Mouse (Mus musculus) liver (tissue): ENCODE results near the gene Myct1.

Experiments used
- DNase-seq: peaks from one replicate; pipeline ENCODE4 v3.0.0-alpha.2; 2020; ENCODE audit warnings: mixed read lengths

Myct1 gene

DNA sequence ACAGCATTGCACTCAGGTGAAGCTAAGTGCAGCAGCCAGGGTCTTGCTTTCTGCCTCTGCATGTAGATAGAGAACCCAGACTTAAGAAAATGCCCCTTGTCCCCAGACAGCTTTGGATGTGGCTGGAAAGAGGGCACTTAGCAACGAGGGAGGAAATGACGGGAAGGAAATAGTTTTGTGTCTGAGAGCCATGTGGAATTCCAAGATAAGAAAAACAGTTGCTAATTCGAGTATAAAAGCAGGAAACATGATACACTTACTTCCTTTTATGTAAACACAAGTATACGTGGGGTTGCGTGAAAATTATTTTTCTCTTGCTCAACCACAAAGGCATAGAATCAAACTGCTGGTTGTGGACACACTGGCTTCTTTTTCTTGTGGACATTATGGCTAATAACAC lies at the start of gene Myct1:
Myct1 (plus strand) TSS at position 312 of the 400 bp plus-strand sequence.
- no peak for DNase-seq

DNA sequence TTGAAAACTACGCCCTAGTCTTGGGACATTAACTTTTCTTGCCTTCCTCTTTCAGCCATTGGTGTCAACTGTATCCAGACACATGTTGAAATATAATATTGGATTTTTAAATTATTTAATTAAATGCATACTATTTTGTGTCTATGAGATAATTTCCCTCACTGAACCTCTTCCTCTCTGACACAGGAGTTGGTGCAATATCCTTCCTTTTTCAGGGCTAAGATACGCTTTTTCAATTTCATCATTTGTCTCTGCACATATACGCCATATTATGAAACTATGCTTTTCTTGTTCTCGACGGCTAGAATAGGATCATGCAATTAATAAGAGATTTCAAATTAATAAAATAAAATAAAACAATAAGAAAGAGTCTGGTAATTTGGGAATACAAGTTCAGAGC lies 47.1 kb upstream of the Myct1 start:
- DNase-seq = no peak

DNA sequence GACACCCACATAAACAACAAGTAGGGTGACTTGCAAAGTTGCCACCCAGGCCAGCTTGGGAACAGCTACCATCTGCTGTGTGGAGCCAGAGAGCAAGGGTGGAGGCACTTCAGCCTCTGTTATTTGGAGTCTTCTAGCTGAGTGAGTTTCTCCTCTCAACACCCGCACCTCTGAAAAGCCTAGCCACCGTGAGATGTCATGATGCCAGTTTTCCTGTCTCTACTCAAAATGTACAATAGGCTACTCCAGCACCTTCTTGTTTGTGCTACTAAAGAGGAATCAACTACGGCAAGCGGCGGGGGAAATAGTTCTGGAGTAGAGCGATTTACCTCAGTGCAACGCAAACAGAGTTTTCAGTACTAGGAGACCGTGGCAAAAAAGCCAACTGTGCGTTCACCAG lies 45.8 kb upstream of the Myct1 start:
- no peak for DNase-seq

DNA sequence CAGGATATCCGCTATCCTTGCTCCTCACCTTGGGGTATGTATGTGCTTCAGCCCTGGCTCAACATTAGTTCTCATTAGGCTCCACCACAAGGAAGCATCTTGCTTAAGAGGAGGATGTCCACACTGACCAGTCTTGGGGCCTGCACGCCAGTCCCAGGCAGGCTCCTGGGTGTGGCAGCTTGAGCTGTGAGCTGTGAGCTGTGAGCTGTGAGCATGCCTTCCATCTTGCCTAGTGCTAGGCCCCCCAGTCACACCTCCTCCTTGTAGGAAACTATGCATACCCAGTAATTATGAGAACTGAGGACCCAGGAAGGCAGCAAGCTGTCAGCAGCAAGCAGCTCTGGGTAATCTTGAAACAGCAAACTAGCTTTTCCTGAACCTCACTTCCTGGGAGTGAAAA lies 44.9 kb upstream of the Myct1 start:
- DNase-seq = no peak

DNA sequence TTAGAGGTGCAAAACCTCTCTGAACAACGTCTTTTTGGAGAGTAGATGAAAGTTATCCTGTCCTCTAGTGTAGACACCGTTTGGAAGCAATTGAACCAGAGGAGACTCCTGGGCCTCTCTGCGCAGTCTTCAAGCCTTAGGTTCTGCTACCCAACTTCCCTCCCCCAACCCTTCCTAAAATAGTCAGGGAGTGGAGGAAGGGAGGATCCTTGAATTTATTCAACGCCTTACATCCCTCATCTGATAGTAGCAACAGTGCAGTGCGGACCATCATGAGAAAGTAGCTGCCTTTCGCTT lies 43.8 kb upstream of the Myct1 start:
- no peak for DNase-seq

DNA sequence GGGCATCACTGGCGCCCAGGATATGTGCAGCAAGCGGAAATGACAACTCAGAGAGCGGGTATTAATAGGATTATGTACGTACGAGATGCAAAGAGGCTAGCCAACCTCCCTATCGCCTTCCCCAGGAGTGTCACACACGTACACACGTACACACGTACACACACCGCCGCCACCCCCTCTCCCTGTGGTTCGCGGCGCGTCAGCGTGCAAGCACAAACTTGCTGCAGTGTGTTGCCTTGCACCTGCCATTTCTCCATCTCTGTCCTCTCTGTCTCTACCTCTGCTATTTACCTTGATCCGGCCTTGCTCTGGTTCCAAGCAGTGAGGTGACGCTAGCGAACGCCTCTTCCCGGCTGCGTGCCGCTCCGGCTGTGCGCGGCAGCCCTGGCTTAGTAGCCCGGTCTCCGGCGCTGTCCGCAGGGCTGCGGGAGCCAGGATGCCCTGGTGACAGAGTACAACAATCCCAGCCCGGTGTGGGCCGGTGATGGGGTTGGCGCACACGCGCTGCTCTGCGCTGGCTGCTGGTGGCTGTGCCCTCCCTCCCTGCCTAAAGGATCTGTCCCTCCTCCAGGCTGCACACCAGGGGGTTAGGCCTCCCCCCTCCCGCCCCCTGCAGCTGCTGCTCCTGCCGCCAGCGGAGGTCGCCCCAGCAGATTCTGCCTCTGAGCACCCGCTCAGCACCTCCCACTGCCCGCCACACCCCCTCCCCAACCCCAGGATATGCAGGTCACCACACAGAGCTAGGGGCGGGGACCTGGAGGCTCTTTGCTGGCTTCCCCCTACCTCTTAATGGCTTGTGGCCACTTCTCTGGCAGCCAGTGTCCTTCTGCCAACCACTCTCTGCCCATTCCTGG lies 43.2 kb upstream of the Myct1 start:
- peak; percentile 57 for DNase-seq

DNA sequence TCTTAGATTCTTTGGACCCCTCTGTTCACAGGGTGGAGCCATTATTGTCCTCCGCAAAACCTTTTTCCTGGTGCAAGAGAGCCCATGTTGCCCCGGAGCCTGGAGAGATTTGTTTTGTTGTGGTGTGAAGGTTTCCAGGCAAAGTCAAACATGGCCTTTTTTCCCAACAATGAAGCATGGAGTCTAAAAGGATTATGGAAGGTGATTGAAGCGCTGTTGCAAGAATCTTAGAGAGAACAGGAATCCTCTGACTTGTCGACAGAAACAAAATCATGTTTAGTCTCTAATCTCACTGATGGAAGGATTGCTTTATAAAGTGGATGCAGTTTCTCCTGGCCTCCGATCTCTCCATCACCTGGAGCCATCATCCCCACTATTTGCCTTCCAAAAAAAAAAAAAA lies 42.2 kb upstream of the Myct1 start, which contains the start of gene Syne1:
Syne1 (minus strand) TSS at position 101 of the 400 bp plus-strand sequence.
- no peak for DNase-seq

DNA sequence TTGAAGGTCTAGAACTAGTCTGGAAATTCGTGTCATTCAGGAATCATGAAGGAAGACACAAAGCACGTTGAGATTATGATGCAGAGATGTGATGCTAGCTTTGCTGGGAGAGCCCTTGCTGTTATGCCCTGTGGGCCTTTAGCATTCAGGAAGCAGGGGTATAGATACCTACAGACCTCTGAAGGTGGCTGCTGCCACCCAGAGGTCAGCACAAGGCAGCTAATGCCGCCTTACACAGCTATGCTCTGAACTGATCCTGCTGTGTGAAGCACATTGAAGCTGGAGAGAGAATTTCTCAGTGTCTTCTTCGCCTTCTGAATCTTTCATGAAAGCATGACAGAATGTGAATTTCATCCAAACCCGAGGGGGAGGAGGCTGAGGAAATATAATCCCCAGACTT lies 38.6 kb upstream of the Myct1 start:
- DNase-seq = no peak

DNA sequence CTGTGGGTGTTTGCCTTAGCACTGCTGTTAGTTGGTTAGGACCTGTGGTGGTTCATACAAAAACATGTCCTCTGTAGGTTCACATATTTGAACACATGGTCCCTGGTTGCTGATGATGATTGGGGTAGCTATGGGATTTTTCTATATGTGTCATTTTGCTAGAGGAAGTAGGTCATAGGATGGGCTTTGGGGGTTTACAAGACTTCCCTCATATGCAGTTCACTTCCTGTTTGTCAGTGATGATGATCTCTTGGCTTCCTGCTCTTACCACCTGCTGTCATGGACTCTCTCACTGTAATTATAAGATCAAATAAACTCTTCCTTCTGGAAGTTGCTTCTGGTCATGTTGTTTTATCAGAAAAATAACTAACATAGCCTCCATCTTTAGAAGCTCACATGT lies 34.8 kb upstream of the Myct1 start:
- no peak for DNase-seq

DNA sequence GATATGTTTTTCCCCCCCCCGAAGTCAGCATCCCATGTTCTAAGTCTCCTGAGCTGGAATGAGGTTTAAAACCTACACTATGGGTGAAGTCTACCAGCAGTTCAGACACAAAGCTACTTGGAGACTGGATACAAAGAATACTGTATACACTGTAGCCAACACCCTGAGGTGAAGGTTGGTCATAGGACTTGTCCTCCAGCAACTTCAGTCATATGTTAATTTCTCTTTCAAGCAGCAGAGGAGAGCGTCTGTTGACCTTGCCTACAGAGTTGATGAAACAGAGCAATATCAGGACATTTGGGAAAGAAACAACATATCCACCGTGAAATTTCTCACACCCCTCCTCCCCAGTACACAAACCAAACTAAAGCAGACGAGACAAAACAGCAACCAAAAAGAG lies 33.0 kb upstream of the Myct1 start:
- no peak for DNase-seq

DNA sequence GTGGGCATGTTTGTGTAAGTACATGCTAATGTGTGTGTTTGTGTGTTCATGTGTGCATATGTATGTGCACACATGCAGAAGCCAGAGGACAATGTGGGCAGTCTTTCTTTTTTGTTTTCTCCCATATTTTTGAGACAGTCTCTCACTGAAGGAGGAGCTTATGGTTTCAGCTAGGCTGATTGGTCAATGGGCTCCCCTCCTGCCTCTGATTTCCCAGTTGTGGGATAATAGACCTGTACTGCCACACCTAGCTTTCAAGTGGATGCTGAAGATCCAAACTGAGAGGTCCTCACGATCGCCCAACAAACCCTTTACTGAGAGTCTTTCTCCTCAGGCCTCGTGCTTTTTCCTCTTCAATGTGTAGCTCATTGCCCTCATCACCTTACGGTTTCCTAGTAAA lies 31.9 kb upstream of the Myct1 start:
- no peak for DNase-seq

DNA sequence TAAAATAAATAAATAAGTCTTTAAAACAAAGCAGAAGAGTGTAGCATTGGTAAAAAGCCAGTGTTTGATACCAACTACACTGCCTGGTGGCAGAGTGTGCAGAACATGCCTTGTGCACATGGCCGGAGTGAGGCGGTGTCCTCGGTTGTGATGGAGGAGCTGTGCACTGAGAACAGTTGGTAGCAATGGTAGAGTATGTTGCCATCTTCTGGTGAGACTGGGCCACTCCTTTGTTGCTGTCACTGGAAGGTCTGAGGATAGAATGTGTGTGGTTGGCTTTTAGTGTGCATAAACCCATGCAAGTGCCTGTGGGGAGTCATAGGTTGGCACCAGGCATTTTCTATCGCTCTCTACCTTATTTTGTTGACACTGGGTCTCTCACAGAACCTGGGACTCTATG lies 24.6 kb upstream of the Myct1 start:
- DNase-seq = no peak

DNA sequence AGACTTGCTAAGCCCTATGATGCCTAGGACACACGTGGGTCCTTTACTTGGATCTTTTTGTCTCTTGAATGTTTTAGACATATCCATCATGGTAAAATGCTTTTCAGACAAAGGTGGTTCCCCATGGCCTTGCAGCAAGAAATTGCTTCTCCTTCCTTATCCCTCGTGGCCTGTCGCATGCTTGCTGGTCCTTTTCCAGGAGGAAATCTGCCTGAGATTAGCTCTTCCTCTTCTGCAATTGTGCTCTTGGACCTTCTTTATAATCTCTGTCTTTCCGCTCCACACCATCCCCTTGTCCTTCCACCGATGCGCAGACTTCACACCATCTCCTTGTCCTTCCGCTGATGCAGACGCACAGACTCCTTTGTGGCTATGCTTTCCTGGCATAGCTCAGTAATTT lies 23.5 kb upstream of the Myct1 start:
- DNase-seq = no peak

DNA sequence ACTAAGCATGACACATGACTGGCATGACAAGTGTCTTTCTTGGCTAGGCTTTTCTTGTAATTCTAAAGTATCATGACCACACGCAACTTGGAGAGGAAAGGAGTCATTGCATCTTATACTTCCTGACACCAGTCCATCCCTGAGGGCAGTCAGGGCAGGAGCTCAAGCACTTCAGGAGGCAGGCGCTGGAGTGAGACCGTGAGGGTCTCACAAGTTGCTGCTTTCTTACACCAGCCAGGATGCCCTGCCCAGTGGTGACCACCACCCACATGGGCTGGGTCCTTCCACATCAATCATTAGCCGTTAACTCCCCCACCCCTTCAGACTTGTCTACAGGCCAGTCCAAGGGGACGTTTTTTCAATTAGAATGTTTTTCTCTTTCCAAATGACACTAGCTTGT lies 22.2 kb upstream of the Myct1 start:
- no peak for DNase-seq

DNA sequence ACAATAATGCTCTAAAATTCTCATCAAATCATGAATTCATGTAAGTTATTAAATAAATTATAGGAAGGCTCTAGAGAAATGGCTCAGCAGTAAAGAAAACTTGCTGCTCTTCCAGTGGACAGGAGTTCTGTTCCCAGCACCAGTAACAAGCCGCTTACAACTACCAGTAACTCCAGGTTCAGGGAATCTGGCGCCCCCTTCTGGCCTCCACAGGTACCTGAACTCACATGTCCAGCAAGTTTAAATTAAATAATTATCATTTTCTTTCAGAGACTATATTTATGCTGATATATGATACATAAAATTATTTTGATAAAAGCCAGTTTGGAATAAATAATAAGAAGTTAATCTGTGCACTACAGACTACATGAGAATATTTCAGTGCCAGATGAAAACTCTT lies 20.2 kb upstream of the Myct1 start:
- peak; percentile 16 for DNase-seq

DNA sequence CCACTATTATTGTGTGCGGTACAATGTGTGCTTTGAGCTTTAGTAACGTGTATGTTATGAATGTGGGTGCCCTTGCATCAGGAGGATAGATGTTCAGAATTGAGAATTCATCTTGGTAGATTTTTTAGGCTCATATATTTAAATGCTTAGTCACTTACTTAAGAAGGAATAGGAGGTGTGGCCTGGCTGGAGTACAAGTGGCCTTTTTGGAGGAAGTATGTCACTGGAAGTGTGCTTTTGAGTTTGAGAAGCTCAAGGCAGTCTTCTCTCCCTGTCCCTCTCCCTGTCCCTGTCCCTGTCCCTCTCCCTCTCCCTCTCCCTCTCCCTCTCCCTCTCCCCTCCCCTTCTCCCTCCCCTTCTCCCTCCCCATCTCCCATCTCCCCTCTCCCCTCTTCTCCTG lies 2.5 kb upstream of the Myct1 start:
- no peak for DNase-seq

DNA sequence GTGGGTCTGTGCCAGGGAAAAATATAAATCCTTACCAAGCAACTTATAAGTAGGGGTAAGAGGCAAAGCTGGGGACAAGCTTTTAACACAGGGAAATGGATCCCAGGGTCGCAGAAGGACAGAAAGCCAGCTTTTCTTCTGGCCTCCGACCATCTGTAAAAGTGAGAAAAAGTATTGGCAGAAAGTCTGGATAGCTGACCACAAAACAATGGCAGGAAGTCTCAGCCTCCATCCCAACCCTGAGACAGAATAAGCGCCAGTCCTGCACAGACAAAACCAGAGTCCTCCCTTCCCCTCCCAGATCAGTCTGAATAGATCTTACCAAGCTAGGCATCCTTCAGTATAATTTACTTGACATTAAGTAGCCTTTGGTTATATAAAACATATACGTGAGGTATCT lies 1.6 kb upstream of the Myct1 start:
- DNase-seq = no peak

DNA sequence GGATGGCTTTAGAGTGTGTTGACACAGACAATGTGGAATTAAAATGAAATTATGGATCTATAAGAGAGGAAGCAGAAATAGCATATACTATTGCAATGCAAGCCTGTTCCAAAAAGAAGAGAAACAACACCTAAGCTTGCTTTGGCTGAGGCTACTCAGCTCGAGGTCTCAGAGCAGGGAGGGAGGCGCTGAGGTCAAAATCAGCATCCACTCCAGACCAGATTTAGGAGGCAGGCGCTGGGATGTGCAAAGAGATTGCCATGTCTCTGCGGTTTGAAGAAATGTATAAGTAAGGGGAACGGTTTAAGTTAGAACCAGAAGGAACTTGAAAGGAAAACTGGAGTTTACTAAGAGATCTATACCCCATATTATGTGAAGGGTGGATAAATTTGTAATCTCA lies 882 bp downstream of the Myct1 start:
- no peak for DNase-seq

DNA sequence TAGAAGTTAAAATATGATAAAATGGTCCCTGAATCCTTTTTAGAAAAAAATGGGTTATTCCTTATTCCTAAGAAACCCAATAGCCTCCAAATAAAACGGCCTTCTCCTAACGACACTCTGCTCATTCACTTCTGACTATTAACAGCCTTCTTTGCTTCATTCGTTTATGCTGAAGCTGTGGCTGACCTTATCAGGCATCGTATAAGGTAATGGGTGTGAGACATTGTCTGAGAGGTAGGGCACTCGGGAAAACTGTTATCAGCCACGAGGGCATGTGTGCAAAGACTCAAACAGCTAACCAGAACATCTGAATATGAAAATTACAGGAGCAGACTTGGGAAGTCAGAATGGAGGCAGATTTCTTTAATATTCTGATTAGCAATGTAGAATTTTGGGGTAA lies 3.0 kb downstream of the Myct1 start:
- no peak for DNase-seq

DNA sequence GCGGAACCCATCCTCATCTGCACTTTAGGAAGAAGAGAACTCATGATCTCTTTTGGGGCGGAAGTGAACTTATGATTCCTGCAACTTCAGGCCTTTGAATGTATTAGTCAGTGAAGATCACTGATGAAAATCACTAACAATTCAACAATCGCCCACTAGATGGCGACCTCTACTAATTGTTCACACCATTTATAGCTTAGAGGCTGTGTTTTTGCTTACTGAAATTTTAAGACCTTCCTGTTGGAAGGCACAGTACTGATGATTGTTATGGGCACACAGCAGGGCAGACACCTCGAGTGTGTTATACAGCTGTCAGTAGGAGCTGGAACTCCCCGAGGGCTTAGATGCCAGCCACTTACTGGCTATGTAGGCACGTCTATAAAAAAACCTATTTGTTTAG lies 6.5 kb downstream of the Myct1 start:
- DNase-seq = peak; percentile 38

DNA sequence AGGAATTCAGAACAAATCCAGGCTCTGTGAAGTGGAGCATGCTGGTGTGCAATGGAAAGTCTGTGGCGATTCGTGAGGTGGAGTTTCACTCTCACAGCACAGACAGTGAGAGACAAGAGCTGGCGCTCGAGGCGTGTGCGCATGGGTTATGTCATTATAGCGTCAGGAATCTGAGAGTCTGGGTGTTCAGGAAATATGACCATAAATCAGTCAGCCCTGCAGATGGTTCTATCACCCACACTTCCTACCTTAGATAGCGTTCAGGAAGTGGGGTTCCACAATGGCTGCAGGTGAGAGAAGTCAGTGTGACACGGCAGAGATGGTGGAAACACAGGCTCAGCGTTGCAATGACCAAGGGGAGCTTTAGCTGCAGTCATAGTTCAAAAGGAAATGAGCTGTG lies 9.9 kb downstream of the Myct1 start:
- DNase-seq = no peak

DNA sequence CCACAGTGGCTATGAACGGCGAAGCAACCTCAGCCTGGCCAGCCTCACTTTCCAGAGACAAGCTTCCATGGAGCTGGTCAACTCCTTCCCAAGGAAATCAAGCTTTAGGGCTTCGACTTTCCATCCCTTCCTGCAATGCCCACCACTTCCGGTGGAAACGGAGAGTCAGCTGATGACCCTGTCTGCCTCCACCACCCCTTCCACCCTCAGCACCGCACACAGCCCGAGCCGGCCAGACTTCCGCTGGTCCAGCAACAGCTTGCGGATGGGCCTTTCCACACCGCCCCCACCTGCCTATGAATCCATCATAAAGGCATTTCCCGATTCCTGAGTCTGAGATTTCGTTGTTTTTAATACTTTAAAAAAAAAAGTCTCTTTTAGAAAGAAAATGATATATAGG lies 10.8 kb downstream of the Myct1 start:
- DNase-seq = no peak

DNA sequence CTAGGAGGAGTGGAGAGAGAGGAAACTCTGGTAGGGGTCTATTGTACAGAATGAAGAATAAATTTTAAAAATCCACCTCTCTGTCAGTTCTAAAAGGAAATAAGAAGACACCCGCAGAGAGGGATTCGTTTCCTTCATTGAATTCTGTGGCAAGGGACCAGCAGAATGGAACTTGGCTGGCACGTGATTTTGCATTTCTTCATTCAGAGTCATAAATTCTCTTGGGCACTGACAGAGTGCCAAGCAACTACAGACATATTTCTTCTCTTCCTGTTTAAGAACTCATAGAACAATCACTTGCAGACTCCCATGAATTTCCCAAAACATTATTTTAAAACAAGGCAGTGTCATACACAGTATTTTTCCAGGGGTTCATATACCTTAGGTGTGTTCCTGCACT lies 15.3 kb downstream of the Myct1 start:
- DNase-seq = no peak

DNA sequence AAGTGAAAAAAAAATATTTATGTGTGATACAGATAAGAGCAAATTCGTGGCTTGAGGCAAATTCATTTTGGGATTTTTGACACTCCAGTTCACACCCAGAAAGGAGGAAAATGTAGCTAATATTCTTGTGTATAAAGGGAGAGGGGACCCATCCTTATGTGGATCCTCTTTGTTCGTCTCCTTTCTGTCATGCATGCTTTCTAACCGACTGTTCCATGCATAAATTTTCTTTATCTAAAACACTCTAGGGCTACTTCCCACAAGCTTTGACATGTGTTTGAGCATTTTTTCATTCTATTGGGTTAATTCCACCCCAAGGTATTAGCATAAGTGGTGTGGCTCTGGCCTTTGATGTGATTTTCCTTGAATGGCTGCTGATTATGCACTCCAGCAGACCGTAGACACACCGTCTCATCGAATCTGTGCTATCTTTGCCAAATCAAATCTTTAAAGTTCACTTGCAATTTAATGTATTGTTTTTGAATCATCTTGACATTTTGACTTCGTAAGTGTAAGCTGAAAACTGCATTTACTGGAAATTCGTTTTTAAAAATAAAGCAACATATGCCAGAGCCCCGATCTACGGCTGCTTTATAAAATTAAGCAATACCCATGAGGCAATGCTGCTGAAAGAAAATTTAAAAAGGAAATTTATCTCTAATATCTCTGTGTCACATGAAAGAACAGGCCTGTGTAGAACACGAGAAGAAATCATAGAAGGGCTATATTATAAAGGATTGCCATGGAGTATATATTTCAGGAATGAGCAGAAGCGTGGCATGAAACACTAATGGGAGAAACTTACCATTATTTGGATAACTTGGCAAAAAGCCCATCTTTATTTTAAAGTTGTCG lies 21.8 kb downstream of the Myct1 start:
- DNase-seq = no peak

DNA sequence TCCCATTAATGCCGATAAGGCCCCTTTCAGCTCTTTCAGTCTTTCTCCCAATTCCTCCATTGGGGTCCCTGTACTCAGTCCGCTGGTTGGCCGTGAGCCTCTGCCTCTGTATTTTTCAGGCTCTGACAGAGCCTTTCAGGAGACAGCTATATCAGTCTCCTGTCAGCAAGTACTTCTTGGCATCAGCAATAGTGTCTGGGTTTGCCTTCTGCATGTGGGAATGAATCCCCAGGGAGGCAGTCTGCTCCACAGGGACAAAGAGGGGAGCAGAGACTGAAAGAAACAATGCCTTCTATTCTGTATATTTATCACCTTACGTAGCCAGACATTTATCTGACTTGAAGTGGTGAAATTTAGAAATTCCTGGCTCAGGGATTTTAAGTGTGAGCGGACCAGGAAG lies 32.7 kb downstream of the Myct1 start:
- DNase-seq = no peak
